Comparison of ENCODE assay signal across 8 mouse cellular contexts in genomic region chr12:16531956-16532859, GRCm38 (mm10).
A peak's percentile ranks its signal among the peaks of the same experiment; 100 is the strongest.
DNase-seq lines count a peak whose midpoint lies in the region; ATAC-seq lines count a peak whose summit lies in the region.

No protein-coding gene starts in this region.

- no peaks in the 10 kb centered on the region for H3K27me3 ChIP-seq in heart, embryonic 14.5 days (ENCODE audit: control insufficient read depth, insufficient read depth, low read length)
- no peaks in the 10 kb centered on the region for H3K27me3 ChIP-seq in liver, embryonic 15.5 days

- intact Hi-C loops in left cerebral cortex, postnatal 4 days (cut with DNase I): loop anchor here (5.0 kb wide), 3 partner anchors 715 to 995 kb away; partner anchors contain the start of gene Trib2

- DNase-seq in left cerebral cortex, postnatal 4 days: peak; percentile 58
- DNase-seq in left cerebral cortex, adult 11 months (ENCODE audit: low spot score): no peak
- DNase-seq in natural killer cell, adult 2 months (ENCODE audit: low spot score in 2 of 2): peak; percentile 84
- DNase-seq in testis, postnatal 10 days (ENCODE audit: low spot score): no peak
- DNase-seq in right cerebral cortex, postnatal 36 days (ENCODE audit: low spot score in 2 of 2): no peak

- no peaks in the 10 kb centered on the region for H3K9me3 ChIP-seq in heart, embryonic 14.5 days (ENCODE audit: control insufficient read depth, low read length)
- H3K9me3 ChIP-seq in liver, embryonic 15.5 days (replicated peaks): no peaks in the 10 kb centered on the region

- peak overlapping the region; percentile 21 for H3K4me2 ChIP-seq in heart, embryonic 14.5 days (ENCODE audit: low read length)
- peak overlapping the region; percentile 30; the same call in 1 of the 2 replicates for H3K4me2 ChIP-seq in liver, embryonic 15.5 days

- peaks cover 8% of the 10 kb centered on the region for H3K36me3 ChIP-seq in heart, embryonic 14.5 days (ENCODE audit: control insufficient read depth, insufficient read depth, low read length)
- peaks cover 8% of the 10 kb centered on the region for H3K36me3 ChIP-seq in liver, embryonic 15.5 days (replicated peaks)

- H3K4me1 ChIP-seq in brown adipose tissue, adult 24 weeks (ENCODE audit: control insufficient read depth, insufficient read depth, insufficient read length, low read length): no peaks in the 10 kb centered on the region
- peaks cover 10 to 11% of the 10 kb centered on the region in 2 experiments for H3K4me1 ChIP-seq in heart, embryonic 14.5 days (ENCODE audit: control insufficient read depth in 2 of 2, insufficient read depth in 2 of 2, low read length in 2 of 2)
- no peaks in the 10 kb centered on the region for H3K4me1 ChIP-seq in liver, embryonic 15.5 days (replicated peaks)

- peak overlapping the region; percentile 4; the same call in 1 of the 2 replicates for H3K4me3 ChIP-seq in brown adipose tissue, adult 24 weeks (ENCODE audit: insufficient read depth, low read depth, low read length)
- H3K4me3 ChIP-seq in heart, embryonic 14.5 days (ENCODE audit: control insufficient read depth in 1 of 2, insufficient read depth in 1 of 2, low read depth in 1 of 2, low read length in 2 of 2): no peak overlapping the region
- H3K4me3 ChIP-seq in liver, embryonic 15.5 days (replicated peaks): no peak overlapping the region

- peak overlapping the region; percentile 60 for H3K27ac ChIP-seq in brown adipose tissue, adult 24 weeks (replicated peaks; ENCODE audit: low read depth, low read length)
- H3K27ac ChIP-seq in heart, embryonic 14.5 days (replicated peaks in 1 of 2; ENCODE audit: control insufficient read depth in 1 of 2, insufficient read depth in 1 of 2, low read depth in 2 of 2, low read length in 2 of 2): peak overlapping the region; percentile 53 to 74
- no peak overlapping the region for H3K27ac ChIP-seq in liver, embryonic 15.5 days (replicated peaks)

- no peak for ATAC-seq in heart, embryonic 14.5 days (ENCODE audit: insufficient number of reproducible peaks, insufficient read depth, low FRiP score, low read depth)
- no peak for ATAC-seq in liver, embryonic 15.5 days (ENCODE audit: insufficient read depth)

- peak overlapping the region; percentile 41 for H3K9ac ChIP-seq in heart, embryonic 14.5 days (ENCODE audit: low read length)
- H3K9ac ChIP-seq in liver, embryonic 15.5 days: no peak overlapping the region

- WGBS in heart, embryonic 14.5 days: 65% methylated on average over 15 of the region's 15 CpGs
- WGBS in liver, embryonic 15.5 days (ENCODE audit: insufficient replicate concordance): 28% methylated on average over 15 of the region's 15 CpGs

Comparison
In these comparisons a context has a peak if more than half of its experiments do, and no peak if none do; other contexts are left out.
1. DNase-seq: peak in left cerebral cortex, postnatal 4 days (single experiment) and natural killer cell, adult 2 months (2 of 2); none in left cerebral cortex, adult 11 months (single experiment), testis, postnatal 10 days (single experiment) and right cerebral cortex, postnatal 36 days (0 of 2).